Mouse (Mus musculus) testis, postnatal 14 days (tissue): ENCODE data around the gene Pdzd3.

Experiments
- DNase-seq: peaks from one replicate; pipeline ENCODE4 v3.0.0; 2021; ENCODE audit warnings: low spot score

Gene Pdzd3

GRCm38 (mm10) chr9:44250445-44250844, 826 bp downstream of the Pdzd3 start:
- DNase-seq: no peak

DNA sequence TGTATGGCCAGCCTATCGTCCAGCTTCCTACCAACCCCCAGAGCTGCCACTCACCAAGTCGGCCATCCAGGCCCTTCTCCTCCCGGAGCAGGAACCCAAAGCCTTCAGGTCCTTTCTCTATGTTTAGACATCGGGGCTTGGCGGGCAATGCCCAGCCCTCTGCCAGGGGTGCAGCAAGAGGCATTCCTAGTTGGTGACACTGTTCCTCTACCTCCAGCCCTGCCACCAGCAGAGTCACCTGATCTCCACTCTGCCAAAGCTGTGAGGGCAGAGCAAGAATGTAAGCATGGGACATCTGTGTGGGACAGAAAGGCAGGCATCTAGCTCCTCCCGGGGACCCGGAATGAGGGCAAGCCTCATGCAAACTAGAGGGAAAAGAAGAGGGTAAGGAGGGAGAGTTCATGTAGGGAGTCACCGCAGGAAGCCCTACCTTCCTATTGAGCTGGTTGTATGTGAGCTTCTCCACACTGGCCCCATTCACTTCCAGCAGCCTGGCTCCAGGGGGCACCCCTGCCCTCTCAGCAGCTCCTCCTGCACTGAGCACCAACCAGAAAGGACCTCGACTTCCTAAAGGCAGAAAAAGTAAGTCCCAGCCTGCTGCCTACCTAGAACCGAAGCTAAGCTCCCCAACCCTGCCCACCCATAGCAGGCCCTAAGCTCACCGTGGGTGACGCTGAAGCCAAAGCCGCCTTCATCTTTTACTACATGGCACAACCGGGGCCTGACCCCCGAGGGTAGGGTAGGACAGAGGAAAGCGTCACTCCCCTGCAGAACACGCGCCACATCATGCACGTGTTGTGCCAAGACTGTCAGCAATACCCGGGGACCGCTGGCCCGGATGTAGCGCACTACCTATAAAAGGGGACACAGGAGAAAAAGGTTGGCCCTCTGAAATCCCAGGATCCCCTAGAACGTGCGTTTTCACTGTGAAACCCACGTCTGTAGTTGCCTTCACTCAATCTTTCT, 1.8 kb downstream of the Pdzd3 start:
- no peak for DNase-seq

GRCm38 (mm10) chr9:44247907-44248306, 3.4 kb downstream of the Pdzd3 start:
- DNase-seq: no peak

- no peak for DNase-seq
These were observed 7.7 kb downstream of the Pdzd3 start for GRCm38 (mm10) chr9:44243621-44244020.

GRCm38 (mm10) chr9:44241418-44241817, 9.9 kb downstream of the Pdzd3 start:
- DNase-seq: no peak

DNA sequence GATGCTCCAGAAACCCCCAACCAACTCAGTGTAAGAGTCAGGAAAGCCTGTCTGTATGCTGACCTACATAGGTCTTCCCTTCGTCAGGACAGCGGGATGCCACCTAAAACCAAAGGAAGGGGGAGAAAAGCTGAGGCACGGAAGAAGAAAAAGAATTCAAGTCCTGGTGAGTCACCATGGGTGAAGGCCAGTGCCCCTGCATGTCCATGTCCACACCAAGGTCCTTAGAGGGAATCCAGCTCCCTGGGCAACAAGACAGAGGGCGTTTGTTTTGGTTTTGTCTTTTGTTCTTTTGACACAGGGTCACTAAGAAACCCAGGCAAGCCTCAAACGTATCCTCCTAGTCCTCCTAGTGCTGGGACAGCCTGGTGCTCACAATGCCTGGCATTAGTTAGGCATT, 10.4 kb downstream of the Pdzd3 start:
- no peak for DNase-seq

- no peak for DNase-seq
These were observed 10.9 kb downstream of the Pdzd3 start, which contains the start of gene Ccdc153 for GRCm38 (mm10) chr9:44240399-44240798. Ccdc153 (plus strand) TSS chr9:44240676.

DNA sequence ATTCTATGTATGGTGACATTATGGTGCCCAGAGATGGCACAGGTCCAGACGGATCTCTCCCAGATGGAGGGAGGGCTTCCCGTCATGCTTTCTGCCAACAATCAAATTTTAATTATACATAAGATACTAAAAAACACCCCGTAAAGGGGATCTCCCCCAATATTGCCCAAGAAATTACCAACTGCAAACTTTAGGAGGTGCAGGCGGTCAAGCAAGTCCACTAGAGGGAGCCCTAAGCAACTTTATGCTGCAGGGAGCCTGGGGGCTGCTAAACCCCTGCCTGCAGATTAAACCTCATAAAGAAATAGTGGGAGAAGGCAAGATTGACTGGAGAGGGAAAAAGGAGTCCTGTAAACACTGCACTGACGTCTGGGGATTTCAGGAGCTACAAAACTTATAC, 11.8 kb downstream of the Pdzd3 start:
- no peak for DNase-seq

DNA sequence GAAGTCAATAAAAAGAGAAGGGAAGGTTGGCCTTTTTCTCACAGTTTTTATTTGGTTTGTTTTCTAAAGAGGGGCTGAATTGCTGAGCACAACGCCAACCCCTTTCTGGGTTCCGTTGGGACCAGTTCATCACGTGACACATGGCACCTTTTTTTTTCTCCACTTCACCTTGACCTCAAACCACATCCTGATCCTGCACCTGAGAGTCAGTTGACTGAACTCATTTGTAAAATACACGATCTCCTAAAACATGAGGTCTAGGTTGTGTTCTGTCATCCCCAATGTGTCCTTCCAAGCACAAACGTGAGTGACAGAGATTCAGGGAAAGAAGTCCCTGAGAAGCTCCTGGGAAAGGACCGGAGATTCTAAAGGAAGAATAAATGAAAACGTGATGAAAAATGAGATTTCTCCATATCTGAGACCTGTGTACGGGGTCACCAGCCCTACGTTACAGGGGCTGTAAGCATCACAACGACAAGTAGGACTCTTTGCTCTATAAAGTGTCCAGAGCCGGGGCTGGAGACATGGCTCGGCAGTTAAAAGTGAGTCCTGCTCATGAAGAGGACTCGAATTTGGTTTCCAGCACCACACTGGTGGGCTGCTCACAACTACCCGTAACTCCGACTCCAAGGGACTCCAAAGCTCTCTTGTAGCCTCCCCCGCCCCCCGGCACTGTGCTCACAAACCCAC, 12.6 kb downstream of the Pdzd3 start:
- DNase-seq: no peak

- no peak for DNase-seq
These were observed 14.1 kb downstream of the Pdzd3 start for GRCm38 (mm10) chr9:44237128-44237527.

GRCm38 (mm10) chr9:44236601-44237000, 14.7 kb downstream of the Pdzd3 start:
- DNase-seq: no peak

GRCm38 (mm10) chr9:44234479-44235427, 16.5 kb downstream of the Pdzd3 start:
- DNase-seq: peak; percentile 56

DNA sequence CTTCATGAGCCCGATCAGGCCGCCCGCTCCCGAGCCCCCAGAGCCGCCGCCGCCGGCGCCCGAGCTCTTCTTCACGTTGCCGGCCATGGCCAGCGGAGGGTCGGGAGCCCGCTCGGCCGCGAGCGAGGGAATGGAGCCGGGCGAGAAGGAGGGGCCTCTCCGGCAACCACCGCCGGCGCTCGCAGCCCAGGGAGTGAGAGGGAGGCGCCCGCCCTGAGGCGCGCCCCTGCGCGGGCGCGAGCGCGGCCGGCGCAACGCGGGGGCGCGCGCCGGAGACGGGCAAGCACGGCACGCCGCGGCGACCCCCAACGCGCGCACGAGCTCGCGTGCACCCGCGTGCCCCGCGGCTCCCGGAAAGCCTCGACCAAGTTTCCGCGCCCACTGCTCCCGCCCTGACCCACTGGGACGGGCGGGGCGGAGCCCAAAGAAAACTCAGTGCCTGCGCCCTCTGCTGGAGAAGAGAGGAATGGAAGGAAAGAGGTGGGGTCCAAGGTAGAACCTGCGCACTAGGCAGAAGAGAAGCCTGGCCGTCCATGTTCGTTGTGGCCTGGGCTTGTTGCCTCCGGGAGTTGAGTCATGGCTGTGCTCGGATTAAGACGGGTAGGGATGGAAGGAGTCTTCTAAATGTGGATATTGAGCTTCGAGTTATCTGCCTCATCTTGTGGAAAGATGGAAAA, 17.3 kb downstream of the Pdzd3 start, which contains the start of gene Cbl:
Gene Cbl (minus strand): TSS at position 248 of the 677 bp plus-strand sequence.
- DNase-seq: peak; percentile 97

DNA sequence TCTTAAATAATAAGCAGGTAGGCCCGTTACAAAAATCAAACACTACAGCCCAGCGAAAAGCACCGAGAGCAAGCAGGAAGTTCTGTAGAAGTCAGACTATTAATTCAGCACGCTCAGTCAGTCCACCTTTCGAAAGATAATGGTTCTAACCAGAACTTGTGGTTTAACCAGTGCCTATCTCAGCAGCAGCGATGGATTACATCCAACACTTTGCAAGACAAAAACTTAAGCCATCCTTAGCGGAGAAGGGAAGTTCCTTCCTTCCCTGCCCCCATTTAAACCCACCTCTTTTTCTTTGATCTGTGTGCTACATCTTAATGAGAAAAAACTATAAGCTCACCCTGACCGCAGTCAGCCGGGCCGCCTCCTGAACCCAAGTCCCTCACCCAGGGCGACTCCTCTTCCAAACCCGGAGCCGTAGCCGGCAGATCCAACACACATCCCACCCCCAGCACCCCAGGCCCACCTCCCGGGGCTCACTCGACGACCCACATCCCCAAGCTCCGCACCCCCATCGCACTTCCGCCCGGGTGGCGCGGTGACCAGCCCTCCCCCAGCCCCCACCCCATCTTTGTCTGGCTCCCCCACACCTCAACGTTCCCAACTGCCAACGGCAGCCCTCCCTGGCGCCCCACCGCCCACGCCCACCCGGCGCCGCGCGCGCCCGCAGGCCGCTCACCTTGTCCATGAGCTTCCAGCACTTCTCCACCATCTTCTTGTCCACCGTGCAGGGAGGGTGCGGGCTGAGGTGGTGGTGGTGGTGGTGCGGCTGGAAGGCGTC, 18.1 kb downstream of the Pdzd3 start:
- no peak for DNase-seq

DNA sequence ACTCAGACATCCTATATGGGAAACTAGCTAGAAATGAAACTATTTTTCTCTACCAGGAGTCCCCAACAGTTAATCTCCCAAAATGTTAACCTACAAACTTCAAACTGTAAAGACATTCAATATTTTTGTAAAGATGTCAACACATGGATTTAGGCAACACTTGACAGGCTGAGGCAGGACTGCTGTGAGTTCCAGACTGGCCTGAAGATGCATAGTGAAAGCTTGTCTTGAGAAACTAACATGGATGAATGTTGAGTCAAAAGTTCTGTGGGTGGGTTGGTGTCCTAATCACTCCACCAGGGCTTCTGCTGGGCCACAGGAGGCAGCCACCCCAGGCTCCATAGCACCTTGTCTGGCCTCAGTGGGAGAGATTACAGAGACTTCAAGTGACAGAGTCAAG, 19.7 kb downstream of the Pdzd3 start:
- no peak for DNase-seq

DNA sequence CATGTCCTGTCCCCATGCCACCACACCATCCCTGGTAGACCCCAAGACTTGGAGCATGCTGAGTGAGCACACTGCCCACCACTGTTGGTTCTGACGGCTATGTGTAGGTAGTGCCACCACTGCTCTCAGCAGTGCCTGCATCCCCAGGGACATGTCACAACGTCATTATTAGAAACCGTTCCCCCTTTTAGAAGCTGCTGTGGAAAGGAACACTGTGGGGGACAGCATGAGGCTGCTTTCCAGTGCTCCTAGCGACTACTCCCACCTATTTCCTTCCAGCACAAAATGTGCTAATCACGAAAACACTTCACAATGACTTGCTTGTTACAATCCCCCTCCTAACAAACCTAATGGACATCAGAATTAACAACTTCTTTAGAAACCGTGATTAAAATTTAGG, 25.3 kb downstream of the Pdzd3 start:
- no peak for DNase-seq

DNA sequence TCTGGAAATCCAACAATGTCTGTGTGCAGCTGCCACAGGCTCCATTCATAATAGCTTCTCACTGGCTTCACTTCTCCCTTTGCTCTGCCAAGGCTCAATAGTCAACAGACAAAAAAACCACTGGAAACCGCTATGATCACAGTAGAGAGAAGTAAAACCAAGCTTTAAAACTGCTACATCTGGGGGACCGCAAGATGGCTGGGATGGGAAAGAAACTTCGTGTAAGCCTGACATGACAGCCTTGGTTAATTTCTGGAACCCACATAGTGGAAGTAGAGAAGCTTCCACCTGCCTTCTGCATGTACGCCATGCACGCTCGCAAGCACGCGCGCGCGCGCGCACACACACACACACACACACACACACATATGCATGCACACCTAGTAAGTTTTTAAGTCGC, 37.7 kb downstream of the Pdzd3 start:
- no peak for DNase-seq

- DNase-seq: no peak
These were observed 38.9 kb downstream of the Pdzd3 start for GRCm38 (mm10) chr9:44212406-44212805.

GRCm38 (mm10) chr9:44209416-44209815, 41.9 kb downstream of the Pdzd3 start:
- no peak for DNase-seq

GRCm38 (mm10) chr9:44207840-44208239, 43.4 kb downstream of the Pdzd3 start:
- no peak for DNase-seq

GRCm38 (mm10) chr9:44200458-44200857, 50.8 kb downstream of the Pdzd3 start:
- no peak for DNase-seq
